Mouse (Mus musculus) CD4-positive, CD25-positive, alpha-beta regulatory T cell, adult 2 months (primary cell): ENCODE results near the gene Gm10300.

Experiments used
- DNase-seq: peaks from one replicate; pipeline ENCODE4 v3.0.0-alpha.2; 2012; ENCODE audit warnings: low read depth, low spot score

The Gm10300 gene

GRCm38 (mm10) chr4:132078296-132078714, 3.8 kb downstream of the Gm10300 start:
- DNase-seq, result no peak

- peak; percentile 84 for DNase-seq
These were observed 5.2 kb downstream of the Gm10300 start for GRCm38 (mm10) chr4:132079555-132080275.

DNA sequence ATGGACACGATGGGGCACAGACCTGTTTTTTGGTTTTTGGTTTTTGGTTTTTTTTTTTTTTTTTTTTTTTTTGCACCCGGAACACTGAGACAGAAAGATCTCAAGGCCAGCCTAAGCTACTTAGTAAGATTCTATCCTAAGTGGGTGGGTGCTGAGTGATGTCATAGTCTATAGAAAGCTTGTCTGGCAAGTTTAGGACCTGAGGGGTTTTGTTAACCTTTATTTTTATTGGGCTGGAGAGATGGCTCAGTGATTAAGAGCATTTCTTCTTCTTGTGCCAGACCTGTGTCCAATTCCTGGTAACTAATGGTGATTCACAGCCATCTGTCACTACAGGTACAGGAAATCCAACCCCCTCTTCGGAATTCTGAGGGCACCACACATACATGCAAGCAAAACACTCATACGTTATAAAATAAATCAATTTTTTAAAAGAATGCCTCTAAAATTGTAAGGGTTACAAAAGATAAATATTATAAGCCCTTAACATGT, 6.0 kb downstream of the Gm10300 start:
- DNase-seq, result no peak

GRCm38 (mm10) chr4:132085114-132085513, 10.6 kb downstream of the Gm10300 start:
- no peak for DNase-seq

GRCm38 (mm10) chr4:132088921-132089320, 14.4 kb downstream of the Gm10300 start:
- DNase-seq, result peak; percentile 84

DNA sequence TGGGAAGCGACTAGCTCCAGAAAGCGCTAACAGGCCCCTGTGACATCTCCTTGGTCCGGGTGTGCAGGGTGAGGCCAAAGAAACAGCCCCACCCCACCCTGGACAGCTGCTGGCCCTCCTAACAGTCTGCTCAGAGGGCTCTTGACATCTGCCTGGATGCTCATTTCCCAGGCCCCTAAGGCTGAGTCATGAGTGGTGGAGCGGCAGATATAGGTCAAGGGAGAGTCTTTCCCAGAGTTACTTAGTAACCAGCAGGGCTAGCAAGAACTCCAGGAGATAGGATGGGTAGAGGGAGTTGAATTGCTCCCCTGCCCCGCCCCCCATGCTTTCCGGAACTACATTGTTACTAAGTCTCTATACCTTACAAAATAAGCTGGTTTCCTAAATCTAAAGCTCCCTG, 18.6 kb downstream of the Gm10300 start:
- no peak for DNase-seq

- DNase-seq, result no peak
These were observed 19.4 kb downstream of the Gm10300 start for GRCm38 (mm10) chr4:132093928-132094327.

GRCm38 (mm10) chr4:132095043-132095442, 20.5 kb downstream of the Gm10300 start:
- no peak for DNase-seq

- DNase-seq, result no peak
These were observed 25.1 kb downstream of the Gm10300 start for GRCm38 (mm10) chr4:132099548-132099947.

DNA sequence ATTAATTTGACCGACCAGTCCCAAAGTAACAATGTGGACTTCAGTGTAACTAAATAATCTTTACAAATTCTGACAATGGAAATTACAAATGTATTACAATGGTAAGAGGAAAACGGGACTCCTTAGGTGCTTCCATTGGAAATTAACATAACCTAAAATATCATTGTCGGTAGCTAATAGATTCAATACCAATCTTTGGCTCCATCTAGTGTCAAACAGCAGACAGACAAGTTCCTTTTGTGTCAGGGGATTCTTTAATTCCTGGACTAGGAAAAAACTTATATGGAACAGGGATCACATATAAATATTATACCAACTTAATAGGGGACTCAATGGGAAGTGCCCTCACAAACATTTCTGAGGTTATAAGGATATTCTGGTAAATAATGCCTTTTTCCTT, 26.7 kb downstream of the Gm10300 start:
- DNase-seq, result peak; percentile 23

DNA sequence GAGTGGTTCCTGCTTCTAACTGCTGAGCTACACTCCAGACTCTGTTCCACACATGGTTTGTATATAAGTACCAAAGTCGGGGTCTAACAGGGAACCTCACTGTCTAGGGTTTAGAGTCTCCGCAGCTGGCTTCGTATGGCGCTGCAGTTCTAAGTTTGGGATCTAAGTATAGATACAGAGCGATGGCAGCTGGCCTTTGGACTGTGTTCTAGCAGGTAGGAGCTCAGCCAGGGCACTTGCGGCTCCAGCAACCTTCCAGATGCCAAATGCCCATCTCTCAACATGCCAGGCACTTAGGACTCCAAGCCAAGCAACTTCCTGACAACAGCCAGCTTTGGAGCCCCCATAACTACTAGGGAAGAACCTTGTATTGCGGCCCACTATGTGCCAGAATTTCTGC, 33.7 kb downstream of the Gm10300 start:
- DNase-seq, result no peak

- no peak for DNase-seq
These were observed 36.7 kb downstream of the Gm10300 start for GRCm38 (mm10) chr4:132111227-132111626.

DNA sequence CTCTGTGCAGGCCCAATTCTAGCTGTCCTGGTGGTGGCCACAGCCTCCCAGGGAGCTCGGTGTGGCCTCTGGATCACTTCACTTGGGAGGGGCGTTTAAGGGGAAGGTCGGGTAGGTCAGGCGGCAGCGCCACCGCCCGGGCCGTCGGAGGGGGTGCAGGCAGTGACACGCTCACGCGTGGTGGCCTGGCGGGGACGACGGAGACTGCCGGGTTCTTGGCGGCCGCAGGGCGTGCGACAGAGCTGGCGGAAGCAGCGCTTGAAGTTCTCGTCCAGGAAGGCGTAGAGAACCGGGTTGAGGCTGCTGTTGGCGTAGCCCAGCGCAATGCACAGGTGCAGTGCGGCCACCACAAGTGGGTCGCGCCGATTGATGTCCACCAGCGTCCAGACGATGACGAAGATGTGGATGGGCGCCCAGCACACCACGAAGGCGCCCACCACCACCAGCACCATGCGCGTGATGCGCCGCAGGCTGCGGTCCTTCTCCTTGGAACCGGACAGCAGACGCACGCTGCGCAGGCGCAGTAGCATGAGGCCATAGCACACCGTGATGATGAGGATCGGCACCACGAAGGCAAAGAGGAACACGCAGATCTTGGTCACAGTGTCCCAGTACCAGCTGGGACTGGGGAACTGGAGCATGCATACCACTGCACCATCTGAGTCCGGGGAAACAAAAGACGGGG, 39.1 kb downstream of the Gm10300 start:
- peak; percentile 38 for DNase-seq

DNA sequence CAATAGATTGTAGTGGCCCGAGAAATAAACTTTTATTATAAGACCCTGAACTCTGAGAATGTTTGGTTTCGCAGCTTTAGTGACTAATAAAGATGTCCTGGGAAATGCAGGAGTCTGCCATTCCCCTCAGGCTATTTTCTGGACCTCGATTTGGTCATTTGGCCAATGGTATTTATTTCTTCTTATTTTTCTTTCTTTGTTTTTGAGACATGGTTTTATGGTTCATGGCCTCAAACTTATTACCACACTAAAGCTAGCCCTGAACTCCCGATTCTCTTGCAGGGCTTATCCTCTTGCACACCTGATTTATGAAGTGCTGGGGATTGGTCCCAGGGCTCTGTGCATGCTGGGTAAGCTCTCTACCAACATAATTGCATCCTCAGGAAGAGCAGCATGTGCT, 41.8 kb downstream of the Gm10300 start:
- DNase-seq, result no peak

DNA sequence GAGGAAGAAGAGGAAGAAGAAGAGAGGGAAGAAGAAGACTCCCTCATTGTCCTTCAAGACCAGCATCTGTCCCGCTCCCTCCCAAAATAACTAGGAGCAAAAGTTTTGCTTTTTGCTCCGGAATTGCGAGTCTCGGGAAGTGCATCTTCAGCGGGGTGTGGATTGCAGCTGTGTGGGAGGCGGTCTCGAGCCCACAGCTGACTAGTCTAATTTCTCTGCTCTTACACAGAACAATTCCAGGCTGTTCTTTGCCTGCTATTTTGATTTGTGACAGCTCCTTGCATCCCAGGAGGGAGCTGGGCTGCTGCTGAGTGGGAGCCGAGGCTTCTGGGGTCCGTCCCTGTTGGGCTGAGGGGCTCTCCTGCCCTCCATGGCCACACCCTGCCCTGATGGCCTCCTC, 45.1 kb downstream of the Gm10300 start:
- no peak for DNase-seq

DNA sequence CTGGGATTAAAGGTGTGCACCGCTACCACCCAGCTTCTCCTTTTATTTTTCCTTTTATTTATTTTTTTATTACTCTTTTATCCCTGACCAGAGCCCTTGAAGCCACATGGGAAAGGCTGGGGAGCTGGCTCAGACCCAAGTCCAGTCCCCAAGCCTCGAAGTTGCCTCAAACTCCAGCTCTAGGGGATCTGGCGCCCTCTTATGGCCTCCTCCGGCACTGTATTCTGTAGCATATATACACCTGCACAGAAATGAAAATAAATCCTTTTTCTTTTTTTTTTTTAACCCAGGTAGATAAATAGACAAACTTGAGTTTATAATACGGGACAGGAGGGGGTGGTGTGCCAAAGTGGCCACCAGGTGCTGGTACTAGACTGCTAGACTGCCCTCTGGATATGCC, 47.2 kb downstream of the Gm10300 start:
- DNase-seq, result peak; percentile 13

DNA sequence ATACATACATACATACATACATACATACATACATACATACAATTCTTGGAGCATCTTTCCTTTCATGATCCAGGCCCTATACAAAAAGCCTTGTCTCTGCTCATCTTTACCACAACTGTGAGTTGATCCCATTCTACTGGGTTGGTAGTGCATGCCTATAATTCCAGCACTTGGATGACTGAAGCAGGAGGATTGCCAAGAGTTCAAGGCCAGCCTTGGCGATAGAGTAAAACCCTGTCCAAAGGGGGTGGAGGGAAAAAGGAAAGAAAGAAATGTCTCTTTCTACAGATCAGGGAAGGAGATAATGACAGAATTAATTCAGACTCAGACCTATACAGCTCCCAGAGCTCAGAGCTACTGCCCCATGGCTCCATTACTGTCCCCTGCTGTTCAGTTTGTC, 48.7 kb downstream of the Gm10300 start:
- no peak for DNase-seq
